Mouse (Mus musculus) erythroblast, embryonic 14.5 days (primary cell): ENCODE data around the gene Rbp4. TPM values are rescaled to one million over a fixed set of nuclear protein-coding genes. Genes with fewer than 3 reads are reported as not detected.

Experiments
- H3K27me3 ChIP-seq: 2 replicates; pipeline ENCODE4 v1.6.1; 2012; ENCODE audit warnings: inconsistent platforms; ENCODE audit not compliant: control insufficient read depth
- H3K36me3 ChIP-seq: 2 replicates; pipeline ENCODE4 v1.6.1; 2012; ENCODE audit warnings: mild to moderate bottlenecking, inconsistent platforms; ENCODE audit not compliant: control insufficient read depth
- H3K4me1 ChIP-seq: 2 replicates; pipeline ENCODE4 v1.6.1; 2012; ENCODE audit warnings: inconsistent platforms; ENCODE audit not compliant: control insufficient read depth
- H3K4me3 ChIP-seq: replicated peaks from 2 replicates; pipeline ENCODE3; 2012; ENCODE audit warnings: moderate library complexity, mild to moderate bottlenecking, inconsistent platforms
- H3K9me3 ChIP-seq: 2 replicates; pipeline ENCODE4 v1.6.1; 2012; ENCODE audit warnings: low read length, inconsistent platforms, mixed read lengths; ENCODE audit not compliant: control insufficient read depth
- GATA1 ChIP-seq: IDR thresholded peaks from 2 replicates; pipeline ENCODE4 v1.6.1; 2012; ENCODE audit warnings: low read length, inconsistent platforms, mixed read lengths
- TAL1 ChIP-seq: IDR thresholded peaks from 3 replicates; pipeline ENCODE4 v1.6.1; 2012; ENCODE audit warnings: low read length, inconsistent platforms, mixed read lengths
- polyA plus RNA-seq: library from polyadenylated mRNA; stranded (reverse); fragments of >175 nt; gene quantifications from 2 replicates; pipeline ENCODE4 v1.2.3, GENCODE M21; 2012

The Rbp4 gene
- 0.58 and 0.82 TPM in 2 replicates for polyA plus RNA-seq

- Histone ChIP-seq H3K36me3 (no peaks in the 10 kb centered on the region), H3K4me1 (no peaks in the 10 kb centered on the region), H3K4me3 (peak within 1 kb of the TSS; percentile 55), H3K9me3 (no peaks in the 10 kb centered on the region), H3K27me3 (peaks cover 29% of the 10 kb centered on the region)
- no peak for TF ChIP-seq TAL1
- TF ChIP-seq GATA1 = no peak
Measured at GRCm38 (mm10) chr19:38125219-38125610, at the start of gene Rbp4. Gene Rbp4, minus strand, starts transcription at chr19:38125281.

DNA sequence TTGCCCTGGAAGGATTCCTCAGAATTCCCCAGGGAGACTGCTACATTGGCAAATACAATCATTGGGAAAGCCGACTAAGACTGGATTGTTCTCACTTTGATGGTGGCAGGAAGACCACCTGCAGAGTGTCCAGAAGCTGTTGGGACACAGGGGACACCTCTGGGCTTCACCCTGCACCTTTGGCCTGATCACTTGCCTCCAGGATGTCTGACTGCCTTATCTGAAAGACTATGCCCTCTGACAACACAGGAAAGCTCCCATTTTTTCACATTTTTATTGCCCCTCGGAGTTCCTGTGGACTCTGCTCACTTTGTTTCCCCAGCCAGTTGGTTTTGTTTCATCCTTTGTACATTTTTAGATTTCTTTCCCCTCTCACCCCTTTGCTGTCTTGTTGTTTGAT lies 39.6 kb upstream of the Rbp4 start:
- Histone ChIP-seq H3K4me1 (no peaks in the 10 kb centered on the region), H3K27me3 (no peaks in the 10 kb centered on the region), H3K36me3 (no peaks in the 10 kb centered on the region), H3K4me3 (no peak overlapping the region), H3K9me3 (no peaks in the 10 kb centered on the region)
- TF ChIP-seq TAL1 (no peak), GATA1 (no peak)

DNA sequence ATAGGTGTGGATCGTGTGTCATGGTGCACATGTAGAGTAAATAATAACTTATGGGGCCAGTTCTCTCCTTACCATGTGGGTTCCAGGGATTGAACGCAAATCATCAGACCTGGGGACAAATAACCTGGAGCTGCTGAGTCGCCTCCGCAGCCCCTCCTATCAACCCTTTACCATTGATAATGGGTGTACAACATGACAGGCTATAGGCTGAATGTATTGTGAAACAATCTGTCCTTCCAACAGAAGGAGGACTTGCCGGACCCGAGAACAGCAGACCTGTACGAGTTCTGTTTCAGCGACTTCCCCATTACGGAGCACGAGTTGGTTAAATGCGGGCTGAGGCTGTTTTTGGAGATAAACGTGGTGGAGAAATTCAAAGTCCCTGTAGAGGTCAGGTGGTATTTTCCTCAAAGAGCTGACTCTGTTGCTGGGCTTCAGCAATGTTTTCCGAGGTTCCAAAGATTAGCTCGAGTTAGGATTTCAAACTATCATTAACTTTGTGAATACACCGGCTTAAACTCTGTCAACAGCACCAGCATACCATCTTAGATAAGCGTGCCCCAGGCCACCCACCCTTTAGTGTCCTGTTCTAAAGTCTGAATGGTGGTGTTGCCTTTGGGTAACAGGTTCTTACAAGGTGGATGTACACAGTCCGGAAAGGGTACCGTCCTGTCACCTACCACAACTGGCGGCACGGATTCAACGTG lies 36.7 kb upstream of the Rbp4 start:
- no peaks in the 10 kb centered on the region for H3K4me1 ChIP-seq
- no peak for TF ChIP-seq GATA1
- TF ChIP-seq TAL1 = no peak
- no peaks in the 10 kb centered on the region for H3K9me3 ChIP-seq
- no peak overlapping the region for H3K4me3 ChIP-seq
- H3K27me3 ChIP-seq = no peaks in the 10 kb centered on the region
- H3K36me3 ChIP-seq = no peaks in the 10 kb centered on the region

DNA sequence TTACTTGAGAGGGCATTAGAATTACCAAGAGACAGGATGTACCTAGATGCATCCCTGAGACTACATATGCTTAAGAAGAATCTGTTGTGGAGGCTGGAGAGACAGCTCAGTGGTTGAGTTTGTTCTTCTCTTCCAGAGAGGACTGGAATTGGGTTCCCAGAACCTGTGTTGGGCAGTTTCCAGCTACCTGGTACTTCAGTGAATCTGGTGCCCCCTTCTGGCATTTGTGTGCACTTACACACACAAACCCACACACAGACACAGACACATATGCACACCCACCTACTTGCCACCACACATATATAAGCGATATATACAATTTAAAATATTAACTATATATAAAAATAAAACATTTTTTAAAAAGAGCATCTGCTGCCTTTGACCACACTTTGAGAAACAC lies 31.2 kb upstream of the Rbp4 start:
- H3K4me1 ChIP-seq = no peaks in the 10 kb centered on the region
- no peaks in the 10 kb centered on the region for H3K27me3 ChIP-seq
- H3K4me3 ChIP-seq = no peak overlapping the region
- no peaks in the 10 kb centered on the region for H3K9me3 ChIP-seq
- TF ChIP-seq GATA1 = no peak
- no peak for TF ChIP-seq TAL1
- no peaks in the 10 kb centered on the region for H3K36me3 ChIP-seq

DNA sequence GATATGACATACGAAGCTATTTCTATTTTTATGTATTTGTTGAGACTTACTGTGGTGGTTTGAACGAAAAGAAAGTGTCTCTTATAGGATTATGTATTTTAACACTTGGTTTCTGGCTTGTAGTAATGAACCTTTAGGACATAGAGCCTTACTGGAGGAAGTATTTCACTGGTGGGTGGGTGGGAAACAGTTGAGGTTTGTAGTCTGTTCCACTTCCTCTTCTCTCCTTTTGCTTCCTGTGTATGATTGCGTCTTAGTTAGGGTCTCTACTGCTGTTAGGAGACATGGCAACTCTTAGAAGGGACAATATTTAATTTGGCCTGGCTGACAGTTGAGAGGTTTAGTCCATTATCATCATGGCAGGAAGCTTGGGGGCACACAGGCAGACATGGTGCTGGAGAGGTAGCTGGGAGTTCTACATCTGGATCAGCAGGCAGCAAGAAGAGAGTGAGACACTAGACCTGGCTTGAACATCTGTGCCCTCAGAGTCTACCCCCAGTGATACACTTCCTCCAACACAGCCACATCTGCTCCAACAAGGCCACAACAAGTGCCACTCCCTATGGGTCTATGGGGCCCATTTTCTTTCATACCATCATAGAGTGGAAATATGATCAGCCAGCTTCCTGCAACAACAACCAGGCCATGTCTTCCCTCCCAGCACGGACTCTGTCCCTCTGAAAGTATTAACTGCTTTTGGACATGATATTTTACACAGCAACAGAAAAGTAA lies 18.6 kb upstream of the Rbp4 start:
- Histone ChIP-seq H3K4me1 (no peaks in the 10 kb centered on the region), H3K36me3 (no peaks in the 10 kb centered on the region), H3K9me3 (no peaks in the 10 kb centered on the region), H3K27me3 (no peaks in the 10 kb centered on the region), H3K4me3 (no peak overlapping the region)
- TF ChIP-seq GATA1 (no peak), TAL1 (no peak)

GRCm38 (mm10) chr19:38134806-38135205 lies 9.7 kb upstream of the Rbp4 start:
- H3K4me1 ChIP-seq = no peaks in the 10 kb centered on the region
- no peaks in the 10 kb centered on the region for H3K36me3 ChIP-seq
- H3K9me3 ChIP-seq = no peaks in the 10 kb centered on the region
- TF ChIP-seq GATA1 (no peak), TAL1 (no peak)
- H3K27me3 ChIP-seq = no peaks in the 10 kb centered on the region
- H3K4me3 ChIP-seq = no peak overlapping the region

GRCm38 (mm10) chr19:38133986-38134385 lies 8.9 kb upstream of the Rbp4 start:
- Histone ChIP-seq H3K36me3 (no peaks in the 10 kb centered on the region), H3K4me3 (no peak overlapping the region), H3K9me3 (no peaks in the 10 kb centered on the region), H3K4me1 (no peaks in the 10 kb centered on the region), H3K27me3 (no peaks in the 10 kb centered on the region)
- TF ChIP-seq TAL1 = no peak
- no peak for TF ChIP-seq GATA1

- Histone ChIP-seq H3K27me3 (no peaks in the 10 kb centered on the region), H3K4me3 (no peak within 1 kb of the TSS), H3K36me3 (no peaks in the 10 kb centered on the region), H3K4me1 (no peaks in the 10 kb centered on the region), H3K9me3 (no peaks in the 10 kb centered on the region)
- TF ChIP-seq GATA1 = no peak
- TF ChIP-seq TAL1 = no peak
Measured at GRCm38 (mm10) chr19:38132481-38132880, 7.4 kb upstream of the Rbp4 start, which contains the start of gene Pde6c. Gene Pde6c, plus strand, starts transcription at chr19:38132781.

GRCm38 (mm10) chr19:38126656-38127055 lies 1.6 kb upstream of the Rbp4 start:
- Histone ChIP-seq H3K27me3 (peaks cover 29% of the 10 kb centered on the region), H3K36me3 (no peaks in the 10 kb centered on the region), H3K9me3 (no peaks in the 10 kb centered on the region)

More at GRCm38 (mm10) chr19:38126656-38127055, 1.6 kb upstream of the Rbp4 start:
- H3K4me1 ChIP-seq = no peaks in the 10 kb centered on the region
- no peak overlapping the region for H3K4me3 ChIP-seq
- no peak for TF ChIP-seq GATA1
- no peak for TF ChIP-seq TAL1
